Mouse (Mus musculus): ENCODE measurements around the gene Emc7. TPM values are rescaled to one million over a fixed set of nuclear protein-coding genes. Genes with fewer than 3 reads are reported as not detected.

Emc7 gene
- total RNA-seq, 1 experiment: 16.5 TPM

DNA sequence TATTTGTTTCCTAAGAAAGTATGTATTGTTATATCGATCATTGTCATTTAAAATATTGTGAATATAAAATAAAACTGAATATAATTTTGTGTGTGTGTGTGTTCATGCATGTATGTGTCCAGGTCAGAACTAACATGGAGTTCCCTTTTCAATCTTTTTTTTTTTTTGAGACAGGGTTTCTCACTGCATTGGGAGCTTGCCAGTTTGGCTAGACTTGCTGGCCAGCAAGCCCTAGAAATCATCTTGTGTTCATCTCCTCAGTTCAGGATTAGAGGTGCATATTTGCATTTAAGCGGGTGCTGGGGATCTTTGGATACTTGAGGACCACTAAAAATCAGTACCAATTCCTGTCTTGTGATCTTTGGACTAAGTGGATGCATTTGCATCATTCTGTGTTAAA is 17.3 kb downstream of the Emc7 start:
- H3K36me3 ChIP-seq (ENCODE audit: control insufficient read depth, insufficient read depth, low read length, poor library complexity, severe bottlenecking): 0 out of 2 replicates have a peak, but pooled peaks cover 1% of the 10 kb centered on the region
- no peak overlapping the region for H3K4me3 ChIP-seq (ENCODE audit: insufficient read depth in 1 of 2, low read depth in 1 of 2, low read length in 2 of 2, poor library complexity in 1 of 2, severe bottlenecking in 1 of 2)
- DNase-seq (ENCODE audit: low read depth, low spot score): no peak
- no peaks in the 10 kb centered on the region for H3K9me3 ChIP-seq (ENCODE audit: control insufficient read depth, insufficient read depth, low read depth, low read length)
- no peak overlapping the region for H3K9ac ChIP-seq (ENCODE audit: insufficient read depth, low read depth, low read length, poor library complexity, severe bottlenecking)
- no peaks in the 10 kb centered on the region for H3K4me1 ChIP-seq (ENCODE audit: control insufficient read depth in 2 of 2, insufficient read depth in 2 of 2, low read length in 2 of 2, poor library complexity in 1 of 2)
- H3K27ac ChIP-seq (ENCODE audit: insufficient read depth, low read depth, low read length, poor library complexity, severe bottlenecking): no peak overlapping the region
- TF ChIP-seq ZC3H11A (IDR thresholded peaks at IDR 0.05; ENCODE audit: borderline replicate concordance, low read depth, low read length): no peak
- no peak for TF ChIP-seq MAFK (IDR thresholded peaks at IDR 0.05; ENCODE audit: insufficient read depth, low read depth, low read length)
- TF ChIP-seq CHD2 (IDR thresholded peaks at IDR 0.05; ENCODE audit: low read depth, low read length): no peak
- TF ChIP-seq HCFC1 (IDR thresholded peaks at IDR 0.05; ENCODE audit: borderline replicate concordance, insufficient read depth, low read length): no peak
- no peak for TF ChIP-seq ZNF384 (IDR thresholded peaks at IDR 0.05; ENCODE audit: low read depth, low read length)
- in situ Hi-C loops (cut with MboI; ENCODE audit: low sequenced_read_pairs in 2 of 2, unreplicated experiment in 2 of 2): no loop called here

- Histone ChIP-seq H3K9me3 (ENCODE audit: control insufficient read depth, insufficient read depth, low read depth, low read length) (no peaks in the 10 kb centered on the region), H3K4me3 (ENCODE audit: insufficient read depth in 1 of 2, low read depth in 1 of 2, low read length in 2 of 2, poor library complexity in 1 of 2, severe bottlenecking in 1 of 2) (no peak overlapping the region), H3K9ac (ENCODE audit: insufficient read depth, low read depth, low read length, poor library complexity, severe bottlenecking) (no peak overlapping the region), H3K27ac (ENCODE audit: insufficient read depth, low read depth, low read length, poor library complexity, severe bottlenecking) (no peak overlapping the region), H3K36me3 (ENCODE audit: control insufficient read depth, insufficient read depth, low read length, poor library complexity, severe bottlenecking) (no peaks in the 10 kb centered on the region), H3K4me1 (ENCODE audit: control insufficient read depth in 2 of 2, insufficient read depth in 2 of 2, low read length in 2 of 2, poor library complexity in 1 of 2) (no peaks in the 10 kb centered on the region)
- no peak for DNase-seq (ENCODE audit: low read depth, low spot score)
- no peak for TF ChIP-seq CHD2 (IDR thresholded peaks at IDR 0.05; ENCODE audit: low read depth, low read length)
- TF ChIP-seq ZNF384 (IDR thresholded peaks at IDR 0.05; ENCODE audit: low read depth, low read length): no peak
- TF ChIP-seq HCFC1 (IDR thresholded peaks at IDR 0.05; ENCODE audit: borderline replicate concordance, insufficient read depth, low read length): no peak
- no peak for TF ChIP-seq MAFK (IDR thresholded peaks at IDR 0.05; ENCODE audit: insufficient read depth, low read depth, low read length)
- no peak for TF ChIP-seq ZC3H11A (IDR thresholded peaks at IDR 0.05; ENCODE audit: borderline replicate concordance, low read depth, low read length)
- in situ Hi-C loops (cut with MboI; ENCODE audit: low sequenced_read_pairs in 2 of 2, unreplicated experiment in 2 of 2): no loop called here
These were observed 20.4 kb downstream of the Emc7 start for GRCm38 (mm10) chr2:112474997-112475724.

GRCm38 (mm10) chr2:112476554-112476953 is 21.8 kb downstream of the Emc7 start:
- Histone ChIP-seq H3K27ac (ENCODE audit: insufficient read depth, low read depth, low read length, poor library complexity, severe bottlenecking) (no peak overlapping the region), H3K9ac (ENCODE audit: insufficient read depth, low read depth, low read length, poor library complexity, severe bottlenecking) (no peak overlapping the region), H3K36me3 (ENCODE audit: control insufficient read depth, insufficient read depth, low read length, poor library complexity, severe bottlenecking) (no peaks in the 10 kb centered on the region), H3K9me3 (ENCODE audit: control insufficient read depth, insufficient read depth, low read depth, low read length) (no peaks in the 10 kb centered on the region), H3K4me1 (ENCODE audit: control insufficient read depth in 2 of 2, insufficient read depth in 2 of 2, low read length in 2 of 2, poor library complexity in 1 of 2) (no peaks in the 10 kb centered on the region), H3K4me3 (ENCODE audit: insufficient read depth in 1 of 2, low read depth in 1 of 2, low read length in 2 of 2, poor library complexity in 1 of 2, severe bottlenecking in 1 of 2) (no peak overlapping the region)
- no peak for TF ChIP-seq MAFK (IDR thresholded peaks at IDR 0.05; ENCODE audit: insufficient read depth, low read depth, low read length)
- TF ChIP-seq ZC3H11A (IDR thresholded peaks at IDR 0.05; ENCODE audit: borderline replicate concordance, low read depth, low read length): no peak
- no peak for TF ChIP-seq CHD2 (IDR thresholded peaks at IDR 0.05; ENCODE audit: low read depth, low read length)
- no peak for TF ChIP-seq HCFC1 (IDR thresholded peaks at IDR 0.05; ENCODE audit: borderline replicate concordance, insufficient read depth, low read length)
- no peak for TF ChIP-seq ZNF384 (IDR thresholded peaks at IDR 0.05; ENCODE audit: low read depth, low read length)
- DNase-seq (ENCODE audit: low read depth, low spot score): no peak
- in situ Hi-C loops (cut with MboI; ENCODE audit: low sequenced_read_pairs in 2 of 2, unreplicated experiment in 2 of 2): no loop called here

DNA sequence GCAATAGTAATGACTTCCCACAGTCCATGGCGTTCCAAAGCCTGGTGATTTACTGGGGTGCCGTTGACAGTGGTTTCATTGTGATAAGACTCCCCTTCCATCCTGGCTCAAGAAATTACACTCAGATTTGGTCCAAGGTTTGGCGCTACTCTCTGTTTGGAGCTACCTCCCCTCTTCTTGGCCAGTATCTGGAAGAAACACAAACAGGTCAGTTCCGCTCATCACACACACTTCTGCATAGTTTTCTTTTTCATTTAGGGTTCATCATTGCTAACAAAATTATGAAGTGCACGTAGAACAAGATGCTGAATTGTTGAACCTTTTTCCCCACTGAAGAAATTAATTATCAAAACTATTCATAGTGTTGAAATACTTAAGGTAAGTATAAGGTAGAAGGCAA is 25.9 kb downstream of the Emc7 start, which contains the start of gene Chrm5:
Gene Chrm5 (minus strand): TSS at position 101 of the 400 bp plus-strand sequence.
- Histone ChIP-seq H3K4me3 (ENCODE audit: insufficient read depth in 1 of 2, low read depth in 1 of 2, low read length in 2 of 2, poor library complexity in 1 of 2, severe bottlenecking in 1 of 2) (no peak within 1 kb of the TSS), H3K9ac (ENCODE audit: insufficient read depth, low read depth, low read length, poor library complexity, severe bottlenecking) (no peak within 1 kb of the TSS), H3K4me1 (ENCODE audit: control insufficient read depth in 2 of 2, insufficient read depth in 2 of 2, low read length in 2 of 2, poor library complexity in 1 of 2) (no peaks in the 10 kb centered on the region), H3K9me3 (ENCODE audit: control insufficient read depth, insufficient read depth, low read depth, low read length) (no peaks in the 10 kb centered on the region), H3K27ac (ENCODE audit: insufficient read depth, low read depth, low read length, poor library complexity, severe bottlenecking) (no peak within 1 kb of the TSS), H3K36me3 (ENCODE audit: control insufficient read depth, insufficient read depth, low read length, poor library complexity, severe bottlenecking) (no peaks in the 10 kb centered on the region)
- in situ Hi-C loops (cut with MboI; ENCODE audit: low sequenced_read_pairs in 2 of 2, unreplicated experiment in 2 of 2): no loop called here
- no peak for DNase-seq (ENCODE audit: low read depth, low spot score)
- TF ChIP-seq HCFC1 (IDR thresholded peaks at IDR 0.05; ENCODE audit: borderline replicate concordance, insufficient read depth, low read length) (no peak), ZNF384 (IDR thresholded peaks at IDR 0.05; ENCODE audit: low read depth, low read length) (no peak), ZC3H11A (IDR thresholded peaks at IDR 0.05; ENCODE audit: borderline replicate concordance, low read depth, low read length) (no peak), MAFK (IDR thresholded peaks at IDR 0.05; ENCODE audit: insufficient read depth, low read depth, low read length) (no peak), CHD2 (IDR thresholded peaks at IDR 0.05; ENCODE audit: low read depth, low read length) (no peak)
